Mouse (Mus musculus) induced T-regulatory cell, adult 2 months (primary cell): ENCODE results near the gene Slc38a11.

Experiments used
- DNase-seq: peaks from one replicate; pipeline ENCODE4 v3.0.0-alpha.2; 2012; ENCODE audit warnings: low read depth

The Slc38a11 gene

DNA sequence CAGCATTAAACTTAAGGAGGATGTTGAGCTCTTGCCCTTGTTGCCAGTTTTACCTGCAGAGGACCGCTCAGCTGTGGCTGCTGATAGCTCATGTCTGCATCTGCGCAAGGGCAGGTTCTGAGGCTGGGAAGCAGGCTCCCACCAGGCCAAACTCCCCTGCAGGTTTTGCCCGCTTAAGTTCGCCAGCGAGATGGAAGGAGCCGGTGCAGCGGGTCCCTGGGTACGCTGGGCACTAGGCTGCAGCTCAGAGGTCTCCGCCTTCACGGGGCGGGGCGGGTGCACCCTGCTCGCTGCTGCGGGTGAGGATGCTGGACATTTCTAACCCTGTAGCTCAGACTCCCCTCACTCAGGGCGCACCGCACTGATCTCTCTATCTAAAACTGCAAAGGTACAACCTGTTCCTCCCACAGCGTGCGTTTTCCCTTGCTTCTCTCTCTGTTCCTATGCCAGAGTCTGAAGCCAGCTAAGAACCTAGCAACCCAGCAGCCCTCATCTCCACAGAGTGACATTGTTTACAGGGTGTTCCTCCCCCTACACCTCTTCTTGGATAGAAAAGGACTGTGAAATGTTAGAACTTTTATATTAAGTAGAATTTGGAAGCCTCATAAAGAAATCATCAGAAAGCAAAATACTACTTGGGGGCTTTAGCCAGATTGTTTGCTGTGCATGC, at the start of gene Slc38a11:
TSS of gene Slc38a11 (minus strand) at position 207 of the 670 bp plus-strand sequence.
- DNase-seq = no peak

DNA sequence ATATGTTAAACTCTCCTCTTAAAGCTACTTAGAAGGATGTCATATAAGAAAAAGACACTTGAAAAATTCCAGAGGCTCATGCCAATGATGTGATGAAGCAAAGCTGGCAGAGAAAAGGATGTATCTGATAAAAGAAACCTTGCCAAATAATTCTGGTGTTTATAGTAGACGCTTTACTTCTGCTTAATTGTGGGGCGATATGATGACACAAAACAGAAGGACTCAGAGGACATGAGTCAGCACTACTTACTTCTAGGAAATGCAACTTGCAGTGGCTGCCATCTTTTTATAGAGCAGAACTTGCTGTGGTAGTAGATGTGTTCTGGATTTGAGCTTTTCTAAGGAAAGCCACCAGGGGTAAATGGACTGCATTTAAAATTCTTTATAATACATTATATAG, 43.3 kb upstream of the Slc38a11 start:
- no peak for DNase-seq

DNA sequence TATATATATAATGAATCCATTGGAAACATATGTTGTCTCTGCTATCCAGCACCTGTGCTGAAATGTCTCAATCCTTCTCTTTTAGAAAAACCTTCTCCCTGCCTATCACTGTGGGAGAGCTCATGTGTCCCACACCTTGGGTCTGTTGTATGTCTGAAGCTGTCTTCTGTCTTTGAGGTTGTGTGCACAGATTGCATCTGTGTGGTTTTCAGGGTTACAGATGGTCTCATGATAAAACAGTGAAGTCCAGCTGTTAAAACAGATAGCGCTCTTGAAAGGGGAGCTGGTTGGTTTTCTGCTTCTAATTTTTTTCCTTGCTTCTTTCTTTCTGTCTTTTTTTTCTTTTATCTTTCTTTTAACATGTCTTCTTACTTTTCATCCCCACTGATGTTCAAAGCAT, 41.6 kb upstream of the Slc38a11 start:
- DNase-seq = no peak

DNA sequence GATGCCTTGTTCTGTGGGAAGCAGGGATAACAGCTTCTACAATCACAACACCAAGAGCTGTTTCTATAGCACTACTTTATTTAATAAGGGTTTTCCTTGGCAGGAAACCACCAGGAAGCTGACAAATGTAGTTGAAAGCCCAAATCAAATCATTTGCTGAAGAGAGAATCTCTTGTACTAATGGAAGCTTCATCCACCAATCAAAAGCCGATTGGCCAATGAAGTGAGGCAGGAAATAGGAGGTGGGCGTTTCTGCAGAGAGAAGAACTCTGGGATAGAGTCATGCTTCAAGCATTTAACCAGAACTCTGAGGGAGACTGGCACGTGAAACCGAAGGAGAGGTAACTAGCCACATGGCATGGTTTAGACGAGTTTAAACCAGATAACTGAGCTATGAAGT, 38.2 kb upstream of the Slc38a11 start:
- DNase-seq = no peak

DNA sequence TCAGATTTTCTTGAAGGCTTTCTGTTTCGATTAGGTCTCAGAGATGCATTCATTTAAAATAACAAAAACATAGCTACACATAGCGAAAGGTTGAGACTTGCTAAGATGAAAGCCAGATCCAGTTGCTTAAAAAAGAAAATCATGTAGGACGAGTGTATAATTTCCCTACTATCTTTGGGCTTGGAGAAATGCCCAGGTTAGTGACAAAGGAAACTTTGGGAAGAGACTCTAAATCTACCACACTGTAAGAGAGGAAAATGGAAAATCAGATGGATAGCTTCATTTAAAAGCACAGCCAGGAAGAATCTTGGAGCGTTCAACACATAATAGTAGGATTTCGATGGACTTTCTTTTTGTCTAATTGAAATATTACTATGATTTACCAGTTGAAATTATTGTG, 36.1 kb upstream of the Slc38a11 start:
- no peak for DNase-seq

DNA sequence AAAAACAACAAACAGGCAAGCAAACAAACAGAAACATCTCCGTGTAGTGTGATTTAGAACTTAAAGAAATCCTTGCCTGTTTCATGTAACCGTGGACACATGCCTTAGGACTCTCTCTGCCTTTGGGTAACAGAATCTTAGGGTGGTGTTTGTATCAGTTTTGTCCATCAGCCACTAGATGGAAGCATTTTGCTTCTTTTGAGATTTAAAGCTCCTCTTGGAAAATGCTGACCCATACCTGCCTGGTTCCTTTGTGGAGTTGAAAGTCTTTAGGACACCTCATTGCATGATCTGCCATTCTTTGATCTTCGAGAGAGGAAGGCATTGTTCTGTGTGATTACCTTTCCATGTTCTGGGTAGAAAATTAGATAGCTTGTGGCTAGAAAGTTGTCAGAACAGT, 32.3 kb upstream of the Slc38a11 start:
- DNase-seq = peak; percentile 35

DNA sequence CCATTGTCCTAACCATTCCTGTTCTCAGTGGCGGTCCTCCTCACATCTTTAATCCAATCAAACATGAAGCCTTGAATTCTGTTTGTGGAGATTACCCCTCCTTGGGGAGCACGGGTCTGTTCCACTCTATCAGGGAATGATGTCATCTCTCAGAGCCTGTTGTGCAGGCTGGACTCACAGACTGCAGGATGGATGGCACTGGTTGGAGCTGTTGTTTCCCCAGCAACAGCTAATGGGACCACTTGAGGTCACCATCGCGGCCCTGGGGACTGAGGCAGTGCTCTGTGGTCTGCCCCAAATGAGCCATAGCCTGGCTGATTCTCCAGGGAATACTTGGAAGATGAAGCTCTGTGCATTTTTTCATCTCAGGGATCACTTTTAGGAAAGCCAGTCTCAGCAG, 29.2 kb upstream of the Slc38a11 start:
- DNase-seq = no peak

DNA sequence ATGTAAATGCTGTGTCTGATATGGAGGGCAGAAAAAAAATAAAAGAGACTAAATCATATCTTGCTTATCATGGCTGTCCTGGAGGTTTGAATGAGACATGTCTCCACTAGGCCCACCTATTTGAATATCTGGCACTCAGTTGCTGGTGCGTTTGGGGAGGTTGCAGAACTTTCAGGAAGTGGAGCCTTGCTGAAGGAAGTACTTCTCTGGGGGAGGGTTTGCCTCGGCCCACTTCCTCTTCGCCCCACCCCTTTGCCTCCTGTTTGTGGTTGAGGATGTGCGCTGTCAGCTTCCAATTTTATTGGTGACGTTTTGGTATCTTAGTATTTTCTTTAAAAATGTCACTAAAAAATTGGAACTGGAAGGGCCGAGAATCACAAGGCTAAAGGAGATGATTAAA, 27.5 kb upstream of the Slc38a11 start:
- DNase-seq = peak; percentile 19

DNA sequence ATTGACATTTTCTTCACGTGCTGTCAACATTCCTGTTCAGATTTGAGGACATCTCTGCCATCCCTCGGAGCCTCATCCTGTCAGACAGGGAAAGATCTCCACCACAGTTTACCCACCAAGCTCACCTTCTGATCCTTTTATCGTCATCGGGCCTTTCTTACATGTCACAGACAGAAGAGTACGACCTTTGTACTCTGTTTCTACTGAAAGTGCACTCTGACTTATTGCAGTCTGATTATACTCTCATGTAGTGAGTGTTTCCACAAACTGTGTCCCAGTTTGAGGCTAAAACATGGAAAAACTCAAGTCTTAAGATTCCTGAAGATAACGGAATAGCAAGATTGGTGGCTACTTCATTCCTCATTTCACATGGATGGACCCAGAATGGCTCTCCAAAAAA, 21.0 kb upstream of the Slc38a11 start:
- DNase-seq = no peak

DNA sequence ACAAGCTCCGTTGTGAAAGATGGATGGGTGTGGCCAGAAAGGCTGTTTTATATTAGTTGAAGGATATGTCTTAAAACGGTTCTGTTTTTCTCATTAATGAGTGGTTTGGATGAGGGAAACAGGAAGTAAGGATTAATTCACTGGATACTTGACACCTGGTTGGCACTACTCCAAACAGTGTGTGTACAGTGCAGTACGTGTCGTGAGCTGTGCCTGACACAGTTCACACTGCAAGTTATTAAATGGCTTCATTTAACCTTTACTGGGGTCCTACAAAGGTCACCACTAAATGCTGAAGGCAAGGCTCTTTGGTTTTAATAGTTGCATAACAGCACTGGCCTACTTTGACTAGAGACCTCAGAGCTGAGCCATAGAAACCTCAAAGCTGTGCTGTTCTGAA, 18.7 kb upstream of the Slc38a11 start:
- DNase-seq = no peak

DNA sequence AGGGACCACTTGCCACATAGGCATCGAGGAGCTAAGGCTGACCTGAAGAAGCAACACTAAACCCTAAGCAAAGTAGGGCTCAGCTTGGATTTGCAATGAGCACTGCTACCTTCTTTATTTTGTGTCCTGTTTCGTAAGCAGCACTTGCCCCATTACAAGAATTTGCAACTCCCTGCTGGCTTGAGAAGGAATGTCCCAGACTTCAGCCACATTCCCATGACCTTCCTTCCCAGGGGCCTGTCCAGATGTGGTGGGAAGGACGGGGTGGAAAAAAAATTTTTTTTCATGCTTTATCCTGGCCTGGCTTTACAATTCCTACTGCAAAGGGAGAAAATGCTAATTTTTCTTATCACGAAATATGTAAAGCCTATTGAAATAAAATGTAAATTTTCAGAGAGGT, 14.6 kb upstream of the Slc38a11 start:
- DNase-seq = no peak

DNA sequence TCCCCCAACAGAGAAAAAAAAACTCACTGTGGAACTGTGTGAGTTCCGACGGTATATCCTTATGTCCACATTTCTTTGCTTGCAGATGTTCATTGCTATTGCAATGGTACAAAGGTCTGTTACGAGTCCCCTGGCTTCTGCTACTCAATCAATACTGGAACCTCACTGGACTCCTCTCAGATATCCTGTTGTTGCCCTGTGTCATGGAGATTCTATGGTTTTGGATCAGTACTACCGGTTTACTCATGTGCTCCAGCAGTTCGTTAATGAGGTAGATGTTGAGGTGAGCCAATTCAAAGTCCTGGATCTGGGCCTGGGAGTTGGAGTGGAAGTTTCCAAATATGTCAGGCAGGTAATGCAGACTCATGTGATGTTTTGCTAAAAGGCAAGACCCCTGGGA, 10.6 kb upstream of the Slc38a11 start:
- DNase-seq = no peak

DNA sequence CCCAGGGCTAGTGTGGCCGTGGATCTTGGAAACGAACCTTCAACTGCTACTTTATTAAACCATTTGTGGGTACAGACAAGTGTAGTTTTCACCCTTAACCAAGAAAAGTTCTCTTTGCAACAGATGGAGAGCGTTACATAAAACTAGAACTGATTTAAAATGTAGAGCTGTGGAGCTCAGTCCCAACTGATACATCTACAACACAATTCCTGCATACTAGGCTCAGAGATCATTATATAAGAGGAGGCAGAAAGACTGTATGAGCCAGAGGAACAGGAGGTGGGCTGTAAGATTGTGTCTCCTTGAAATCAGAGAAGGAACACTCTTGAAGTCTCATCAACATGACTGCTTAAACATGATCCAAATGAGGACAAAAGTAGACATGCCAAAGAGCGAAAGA, 9.2 kb upstream of the Slc38a11 start:
- no peak for DNase-seq

DNA sequence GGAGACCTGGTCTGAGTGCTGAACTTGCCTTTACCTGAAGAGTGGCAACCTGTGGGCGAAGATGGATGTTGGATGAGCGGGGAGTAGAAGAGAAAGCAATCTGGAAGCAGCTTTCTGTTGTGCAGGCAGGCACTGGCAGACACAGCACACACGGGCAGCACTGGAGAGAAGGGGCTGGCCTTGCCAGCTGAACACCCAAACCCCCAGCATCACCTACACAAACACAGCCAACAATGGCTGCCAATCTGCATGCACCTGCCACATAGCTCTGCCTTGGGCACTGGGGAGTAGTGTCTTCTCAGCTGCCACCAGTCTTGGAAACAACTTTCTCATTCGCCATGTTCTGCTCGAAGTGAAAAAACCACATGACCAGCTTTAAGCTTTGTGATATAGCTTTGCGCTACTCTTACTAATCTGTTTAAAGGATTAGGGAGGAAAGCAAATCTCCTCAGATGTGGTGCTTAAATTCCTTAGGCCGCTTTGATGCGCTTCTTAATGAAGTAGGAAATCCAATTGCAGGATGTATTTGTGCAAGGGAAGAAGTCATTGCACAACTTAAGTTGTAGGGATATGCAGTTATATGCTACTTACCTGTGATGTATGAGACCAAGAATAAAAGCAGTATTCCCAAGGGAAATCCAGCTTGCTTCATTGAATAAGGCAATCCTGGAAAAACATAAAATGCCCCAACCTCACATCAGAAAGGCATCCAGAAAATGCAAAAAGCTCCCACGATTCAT, 2.9 kb downstream of the Slc38a11 start:
- no peak for DNase-seq

DNA sequence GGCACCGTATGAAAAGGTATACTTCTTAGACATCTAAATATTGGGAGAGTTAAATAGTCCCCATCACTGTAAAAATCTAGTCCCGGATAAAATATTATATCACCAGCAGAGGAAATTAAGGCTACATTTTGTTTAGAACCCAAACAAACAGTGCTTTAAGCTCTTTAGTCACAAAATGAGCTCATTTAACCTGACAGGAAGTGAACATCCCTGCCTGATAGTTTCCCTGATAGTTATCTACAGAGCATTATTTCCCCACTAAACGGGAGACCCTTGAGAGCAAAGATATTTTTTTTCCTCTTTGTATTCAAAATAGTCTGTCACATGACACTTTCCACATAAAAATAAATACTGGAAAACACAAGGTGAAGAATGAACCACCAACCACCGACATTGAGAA, 16.5 kb downstream of the Slc38a11 start:
- DNase-seq = peak; percentile 36

DNA sequence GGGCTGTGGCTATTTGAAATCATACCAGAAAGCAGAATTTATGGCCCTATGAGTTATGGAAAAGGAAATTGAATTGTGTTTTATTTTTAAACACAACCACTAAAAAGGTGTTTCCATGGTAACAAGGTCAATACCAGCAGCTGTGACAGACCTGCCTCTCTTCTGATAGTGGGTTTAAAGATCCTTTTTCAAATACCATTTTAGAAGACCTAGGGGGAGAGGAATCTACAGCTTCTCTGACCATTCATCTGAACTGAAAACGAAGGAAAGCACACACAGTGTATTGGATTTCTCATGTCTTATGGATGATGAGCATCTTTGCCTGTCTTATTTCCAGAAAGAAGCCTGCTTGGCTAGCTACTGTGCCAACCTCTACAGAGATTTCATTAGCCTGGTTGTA, 16.9 kb downstream of the Slc38a11 start:
- DNase-seq = peak; percentile 36

DNA sequence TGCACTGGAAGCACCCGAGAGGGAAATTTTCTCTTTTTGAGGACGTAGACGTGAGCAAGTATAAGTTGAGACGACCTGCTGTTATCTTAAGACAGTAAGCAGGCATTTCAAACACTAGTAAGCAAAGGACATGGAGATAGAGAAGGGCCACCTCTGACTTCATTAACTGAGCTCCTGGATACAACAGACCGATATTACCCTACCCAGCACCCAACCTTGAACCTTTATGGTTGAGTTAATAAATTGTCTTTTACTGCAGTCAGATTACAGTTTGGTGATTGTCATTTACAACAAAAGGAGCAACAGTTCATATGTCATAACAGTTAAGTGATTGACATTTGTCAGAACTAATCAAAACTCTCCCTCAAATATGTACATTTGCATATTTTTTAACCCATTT, 17.8 kb downstream of the Slc38a11 start:
- DNase-seq = peak; percentile 7

DNA sequence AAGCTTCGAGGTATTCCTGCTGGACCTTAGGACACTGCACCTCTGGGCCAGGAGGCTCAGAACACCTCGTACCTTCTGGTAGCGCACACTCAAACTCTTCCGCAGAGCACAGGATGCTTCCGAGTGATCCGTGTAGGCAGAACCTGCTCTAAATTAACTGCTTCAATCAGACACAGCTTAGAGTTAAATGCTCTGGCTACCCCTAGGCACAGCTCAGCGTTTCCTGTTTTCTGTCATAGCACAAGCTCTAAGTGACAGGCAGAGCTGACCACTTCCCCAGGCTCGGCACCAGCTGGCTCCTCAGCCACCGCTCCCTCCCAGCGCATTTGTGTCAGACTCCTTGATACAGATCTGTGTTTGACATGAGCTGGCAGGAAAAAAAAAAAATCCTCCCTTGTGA, 21.8 kb downstream of the Slc38a11 start:
- peak; percentile 85 for DNase-seq

DNA sequence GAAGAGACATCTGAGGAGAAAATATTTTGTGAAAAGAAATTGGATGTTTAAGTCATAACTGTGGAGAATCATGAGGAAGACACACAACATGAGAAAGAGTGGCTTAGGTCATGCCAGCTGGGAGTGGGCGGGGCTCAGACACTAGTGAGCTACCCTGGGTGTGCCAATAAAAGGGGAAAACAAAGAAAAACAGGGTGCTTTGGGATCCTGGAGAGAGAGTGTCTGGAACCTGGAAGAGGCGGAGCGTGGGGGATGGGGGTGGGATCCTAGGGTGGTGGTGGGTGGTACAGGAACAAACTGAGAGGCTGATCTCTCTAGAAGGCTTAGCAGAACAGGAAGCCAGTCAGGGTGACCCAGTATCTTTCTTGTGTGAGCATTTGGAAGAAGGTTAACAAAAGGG, 23.0 kb downstream of the Slc38a11 start:
- peak; percentile 48 for DNase-seq

DNA sequence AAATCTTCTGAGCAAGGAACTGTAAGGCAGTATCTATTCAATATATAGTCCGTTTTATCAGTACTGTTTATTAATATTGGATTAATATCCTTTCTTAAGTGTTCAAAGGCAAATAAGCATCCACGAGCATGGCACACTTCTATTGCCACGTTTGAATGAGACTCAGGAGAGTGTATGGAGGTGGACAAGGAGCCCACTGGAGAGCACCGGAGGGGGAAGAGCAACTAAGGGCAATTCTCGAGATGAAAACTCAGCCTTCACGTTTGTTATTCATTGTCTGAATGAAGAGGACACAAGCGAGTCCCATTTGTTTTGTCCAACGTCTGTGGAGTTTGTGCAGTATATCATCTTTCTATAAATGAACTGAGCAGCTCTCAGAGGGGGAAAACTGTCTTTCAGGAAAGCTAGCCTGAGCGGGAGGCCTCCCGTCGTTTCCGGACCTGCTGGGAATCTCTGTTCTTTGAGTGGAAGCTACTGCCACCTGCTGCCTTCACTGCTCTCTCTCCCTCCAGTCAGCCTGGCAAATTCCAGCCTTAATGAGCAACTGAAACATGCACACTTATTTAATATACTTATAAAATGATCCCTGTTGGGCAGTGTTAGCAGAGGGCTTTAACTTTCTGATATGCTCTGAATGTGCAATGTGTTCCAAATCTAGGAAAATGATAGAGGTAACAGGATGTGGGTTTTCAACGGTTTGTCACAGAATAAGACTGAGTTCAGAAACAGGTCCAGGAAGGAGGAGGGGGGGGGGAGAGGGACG, 26.3 kb downstream of the Slc38a11 start:
- peak; percentile 74 for DNase-seq

DNA sequence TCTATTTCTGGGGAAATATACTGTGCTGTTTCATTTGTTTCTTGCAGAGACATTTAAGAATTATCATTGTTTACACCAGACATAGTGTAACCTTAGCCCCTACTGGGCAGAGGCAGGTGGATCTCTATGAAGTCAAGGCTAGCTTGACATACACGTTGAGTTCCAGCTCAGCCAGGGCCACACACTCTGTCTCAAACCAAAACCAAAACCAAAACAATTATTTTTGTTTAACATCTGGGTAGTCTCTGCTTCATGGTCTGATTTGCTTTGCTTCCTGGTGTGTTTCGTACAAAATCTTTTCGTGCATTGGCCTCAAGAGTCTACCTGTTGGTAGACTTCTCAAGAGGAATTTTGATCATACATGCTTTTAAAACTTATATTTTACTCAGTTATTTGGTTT, 27.2 kb downstream of the Slc38a11 start:
- peak; percentile 70 for DNase-seq

DNA sequence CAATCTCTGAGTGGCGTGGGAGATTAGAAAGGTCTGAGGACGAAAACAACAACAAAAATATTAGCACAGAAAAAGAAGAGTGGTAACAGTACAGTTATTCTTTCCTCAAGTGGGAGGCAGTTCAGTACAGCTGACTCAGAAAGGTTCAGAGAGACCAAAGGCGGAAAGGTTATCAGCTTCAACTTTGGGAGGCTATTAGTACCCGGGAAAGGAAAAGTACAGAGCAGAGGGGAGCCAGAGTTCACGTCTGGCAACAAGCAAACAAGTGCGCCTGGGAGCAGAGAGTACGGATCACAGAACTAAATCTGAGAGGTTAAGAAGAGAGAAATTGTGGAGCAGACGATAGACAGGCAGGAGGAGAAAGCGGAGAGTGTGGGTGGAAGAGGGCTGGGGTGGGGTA, 29.7 kb downstream of the Slc38a11 start:
- DNase-seq = no peak

DNA sequence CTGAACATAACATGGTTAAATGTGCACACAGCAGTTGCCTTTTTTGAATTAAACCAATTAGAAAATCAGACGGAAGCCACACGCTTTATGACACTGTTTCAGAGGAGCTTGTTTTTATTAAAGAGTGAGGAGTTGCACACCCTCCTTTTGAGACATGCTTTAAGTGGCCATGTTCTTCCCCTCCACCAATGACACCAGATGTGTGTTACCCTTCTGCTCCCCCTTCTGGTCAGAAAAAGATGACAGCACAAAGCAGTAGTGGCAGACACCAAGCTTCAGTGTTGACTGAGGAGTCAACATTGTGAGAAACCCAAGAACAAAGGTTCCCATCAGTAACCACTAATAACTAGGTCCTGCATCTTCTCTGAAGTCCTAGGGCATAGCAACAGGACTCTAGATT, 32.5 kb downstream of the Slc38a11 start:
- DNase-seq = peak; percentile 80
